Mouse (Mus musculus) bone marrow macrophage, adult 2 months (primary cell): ENCODE results near the gene Nup160. TPM values are rescaled to one million over a fixed set of nuclear protein-coding genes. Genes with fewer than 3 reads are reported as not detected.

Experiments
- H3K27ac ChIP-seq: 2 replicates; pipeline ENCODE4 v1.5.1; 2012; ENCODE audit warnings: low read depth, low read length; ENCODE audit not compliant: insufficient read depth
- H3K4me1 ChIP-seq: 2 replicates; pipeline ENCODE4 v1.6.1; 2012; ENCODE audit warnings: low read length; ENCODE audit not compliant: control insufficient read depth, insufficient read depth
- H3K4me3 ChIP-seq: 2 replicates; pipeline ENCODE4 v1.5.1; 2012; ENCODE audit warnings: mild to moderate bottlenecking, low read length, moderate library complexity; ENCODE audit not compliant: insufficient read depth
- CTCF ChIP-seq: IDR thresholded peaks from 2 replicates; pipeline ENCODE4 v1.5.1; 2012; ENCODE audit warnings: low read depth, mild to moderate bottlenecking, low read length, moderate library complexity
- POLR2A ChIP-seq: IDR thresholded peaks from 2 replicates; pipeline ENCODE4 v1.6.1; 2012; ENCODE audit warnings: mild to moderate bottlenecking, low read depth, low read length, borderline replicate concordance
- polyA plus RNA-seq: library from polyadenylated mRNA; stranded (reverse); fragments of >200 nt; gene quantifications from 2 replicates; pipeline ENCODE4 v1.2.4, GENCODE M21; 2012; ENCODE audit not compliant: missing spikeins, insufficient read depth, insufficient read length

The Nup160 gene
- 18.4 and 21.9 TPM in 2 replicates for polyA plus RNA-seq

DNA sequence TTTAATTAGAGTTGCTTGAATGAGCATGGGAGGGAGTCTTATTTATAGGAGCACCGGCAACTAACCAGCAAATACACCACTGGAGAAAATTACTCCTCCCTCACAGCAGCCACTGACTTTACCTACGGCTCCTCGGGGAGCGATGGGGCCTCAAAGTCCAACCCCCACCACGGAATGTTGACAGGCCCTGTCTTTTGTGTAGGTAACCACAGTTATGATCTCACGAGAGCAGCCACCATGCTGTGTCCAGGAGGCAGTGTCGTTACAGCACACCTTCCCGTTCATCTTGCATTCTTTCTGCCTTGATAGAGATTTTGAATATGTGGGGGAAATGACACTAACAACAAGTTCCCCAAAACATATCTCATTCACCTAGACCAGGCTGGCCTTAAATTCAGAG, at the start of gene Nup160:
Nup160 (plus strand) TSS at position 209 of the 400 bp plus-strand sequence.
- Histone ChIP-seq H3K4me1 (peaks cover 11% of the 10 kb centered on the region), H3K4me3 (no peak within 1 kb of the TSS), H3K27ac (no peak within 1 kb of the TSS)
- no peak for TF ChIP-seq CTCF
- TF ChIP-seq POLR2A: no peak

DNA sequence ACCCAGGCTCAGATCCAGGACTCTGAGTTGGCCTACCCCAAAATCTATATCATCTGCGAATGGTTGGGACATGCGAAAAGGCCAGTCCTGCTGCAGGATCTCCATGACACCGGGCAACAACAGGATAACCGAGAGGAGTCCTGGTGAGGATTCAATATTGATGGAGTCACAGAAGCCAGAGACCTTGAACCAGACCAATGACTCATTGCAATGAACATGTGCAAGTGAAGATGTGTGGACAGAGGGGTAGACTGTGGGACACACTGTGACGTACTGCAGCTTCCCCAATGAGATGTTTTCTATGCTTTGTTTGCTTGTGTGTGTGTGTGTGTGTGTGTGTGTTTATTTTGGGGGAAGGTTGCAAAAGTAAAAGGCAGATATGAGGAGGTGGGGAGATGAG, 48.8 kb upstream of the Nup160 start:
- no peak for TF ChIP-seq CTCF
- TF ChIP-seq POLR2A: no peak
- Histone ChIP-seq H3K27ac (no peak overlapping the region), H3K4me3 (no peak overlapping the region), H3K4me1 (peaks cover 24% of the 10 kb centered on the region)

GRCm38 (mm10) chr2:90629552-90629951, 47.5 kb upstream of the Nup160 start:
- peaks cover 22% of the 10 kb centered on the region for H3K4me1 ChIP-seq
- no peak overlapping the region for H3K27ac ChIP-seq
- TF ChIP-seq POLR2A (no peak), CTCF (no peak)
- no peak overlapping the region for H3K4me3 ChIP-seq

GRCm38 (mm10) chr2:90631938-90632733, 44.9 kb upstream of the Nup160 start:
- peaks cover 26% of the 10 kb centered on the region for H3K4me1 ChIP-seq
- no peak overlapping the region for H3K4me3 ChIP-seq
- TF ChIP-seq POLR2A: no peak
- TF ChIP-seq CTCF: no peak

GRCm38 (mm10) chr2:90634671-90635070, 42.3 kb upstream of the Nup160 start:
- TF ChIP-seq POLR2A (no peak), CTCF (no peak)
- Histone ChIP-seq H3K4me1 (peaks cover 27% of the 10 kb centered on the region), H3K27ac (peak overlapping the region; percentile 23; the same call in 1 of the 2 replicates), H3K4me3 (no peak overlapping the region)

More at GRCm38 (mm10) chr2:90631938-90632733, 44.9 kb upstream of the Nup160 start:
- no peak overlapping the region for H3K27ac ChIP-seq

DNA sequence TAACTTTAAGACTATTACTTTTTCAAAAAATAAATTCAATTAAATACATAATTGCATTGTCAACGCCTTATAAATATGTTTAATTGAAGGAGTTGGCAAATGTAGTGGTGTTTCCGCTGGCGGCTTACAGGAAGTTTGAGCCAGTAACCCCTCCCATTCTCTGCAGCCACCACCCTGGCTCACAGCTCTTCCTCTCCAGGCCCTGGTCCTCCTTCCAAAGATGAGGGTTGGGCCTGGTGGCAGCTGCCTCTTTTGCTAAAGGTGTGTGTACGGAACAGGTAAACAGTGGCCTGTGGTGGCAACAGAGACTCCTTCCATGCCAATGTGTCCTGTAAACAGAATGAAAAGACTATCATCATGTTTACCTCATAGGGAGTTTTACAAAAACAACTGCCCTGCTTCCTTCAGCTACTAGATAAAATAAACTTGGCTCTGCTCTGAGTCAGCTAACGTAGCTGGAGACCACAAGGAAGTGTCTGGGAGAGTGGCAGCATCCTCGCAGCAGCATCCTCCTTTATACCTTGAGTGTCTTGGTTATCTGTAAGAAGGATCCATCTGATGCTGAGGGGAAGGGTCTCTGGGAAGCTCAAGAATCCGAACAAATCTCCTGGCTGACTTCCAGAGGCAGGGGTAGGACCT, 41.8 kb upstream of the Nup160 start:
- no peak overlapping the region for H3K4me3 ChIP-seq
- no peak for TF ChIP-seq CTCF
- TF ChIP-seq POLR2A: no peak
- peak overlapping the region; percentile 56 for H3K27ac ChIP-seq
- H3K4me1 ChIP-seq: peaks cover 32% of the 10 kb centered on the region

GRCm38 (mm10) chr2:90636853-90637252, 40.2 kb upstream of the Nup160 start:
- H3K27ac ChIP-seq: no peak overlapping the region
- TF ChIP-seq POLR2A (no peak), CTCF (no peak)
- no peak overlapping the region for H3K4me3 ChIP-seq
- H3K4me1 ChIP-seq: peaks cover 35% of the 10 kb centered on the region

- TF ChIP-seq CTCF: no peak
- no peak for TF ChIP-seq POLR2A
- no peak overlapping the region for H3K27ac ChIP-seq
- peaks cover 29% of the 10 kb centered on the region for H3K4me1 ChIP-seq
- H3K4me3 ChIP-seq: no peak overlapping the region
Measured at GRCm38 (mm10) chr2:90638986-90639746, 37.8 kb upstream of the Nup160 start.
